Mouse (Mus musculus): ENCODE measurements around the gene Zc3h4. TPM values are rescaled to one million over a fixed set of nuclear protein-coding genes. Genes with fewer than 3 reads are reported as not detected.

Gene Zc3h4
- polyA plus RNA-seq, 1 experiment from 2014 or later = 16.4 TPM

- 5% methylated on average over 21 of the region's 23 CpGs for WGBS
Measured at GRCm38 (mm10) chr7:16475321-16475720, 74.6 kb downstream of the Zc3h4 start.

DNA sequence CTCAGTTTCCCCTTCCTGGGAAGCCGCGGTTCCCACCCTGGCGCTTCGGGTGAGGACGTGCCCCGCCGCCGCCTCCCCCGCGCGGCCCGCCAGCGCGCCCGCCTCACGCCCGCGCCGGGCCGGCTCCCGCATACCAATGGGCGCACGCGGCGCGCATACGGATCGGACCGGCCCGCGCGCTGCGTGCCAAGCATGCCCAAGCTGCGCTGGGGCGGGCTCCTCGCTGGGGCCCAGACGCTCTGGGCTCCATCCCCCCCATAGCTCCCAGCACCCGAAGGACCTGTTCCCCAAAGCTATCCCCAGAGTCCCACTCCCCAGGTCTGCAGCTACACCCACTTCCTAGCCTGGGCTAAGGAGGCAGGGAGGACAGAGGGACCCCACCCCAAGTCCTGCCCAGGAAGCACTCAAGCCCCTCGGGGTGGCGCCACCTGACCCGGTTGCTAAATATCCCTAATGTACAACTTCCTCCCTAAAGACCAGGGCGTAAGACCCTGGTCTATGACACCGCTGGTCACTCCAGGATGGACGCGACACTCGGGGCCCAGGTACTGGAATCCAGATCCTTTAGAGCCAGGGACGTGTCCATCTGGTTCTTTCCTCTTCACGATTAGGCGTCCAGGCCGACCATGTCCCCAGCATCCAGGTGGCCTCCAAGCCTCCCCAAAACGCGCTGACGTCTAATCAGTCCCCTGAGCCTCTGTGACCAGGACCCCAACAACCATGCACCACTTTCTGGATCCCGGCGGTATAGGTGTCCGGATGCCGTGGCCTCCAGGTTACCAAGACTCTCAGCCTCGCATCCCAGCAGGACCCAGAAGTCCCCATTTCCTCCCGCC, 75.3 kb downstream of the Zc3h4 start:
- peaks cover 69% of the 10 kb centered on the region for H3K27me3 ChIP-seq (replicated peaks; ENCODE audit: control insufficient read depth, insufficient read depth, low read length)
- peak overlapping the region; percentile 32 for H3K4me3 ChIP-seq (ENCODE audit: low read depth, low read length)
- H3K9me3 ChIP-seq (ENCODE audit: control insufficient read depth, low read length) = no peaks in the 10 kb centered on the region
- no peak overlapping the region for H3K9ac ChIP-seq (ENCODE audit: low read length)
- DNase-seq (ENCODE audit: low spot score) (no peak), ATAC-seq (replicated peaks; ENCODE audit: low FRiP score, low TSS enrichment, low read depth) (0 out of 2 replicates have a peak, but pooled peaks have one; percentile 24)
- no peaks in the 10 kb centered on the region for H3K36me3 ChIP-seq (ENCODE audit: control insufficient read depth, insufficient read depth, low read length)
- WGBS = 2% methylated on average over 39 of the region's 59 CpGs
- peak overlapping the region; percentile 50 for H3K4me2 ChIP-seq (ENCODE audit: low read length)
- H3K4me1 ChIP-seq (replicated peaks; ENCODE audit: control insufficient read depth, insufficient read depth, low read length) = peaks cover 11% of the 10 kb centered on the region; the same call in 1 of the 2 replicates
- no peak overlapping the region for H3K27ac ChIP-seq (ENCODE audit: low read depth)

More at GRCm38 (mm10) chr7:16475321-16475720, 74.6 kb downstream of the Zc3h4 start:
- ATAC-seq (replicated peaks; ENCODE audit: low FRiP score, low TSS enrichment, low read depth) = no peak
- no peaks in the 10 kb centered on the region for H3K36me3 ChIP-seq (ENCODE audit: control insufficient read depth, insufficient read depth, low read length)
- peak overlapping the region; percentile 29 for H3K4me2 ChIP-seq (ENCODE audit: low read length)
- peaks cover 11% of the 10 kb centered on the region; the same call in 1 of the 2 replicates for H3K4me1 ChIP-seq (replicated peaks; ENCODE audit: control insufficient read depth, insufficient read depth, low read length)
- H3K27me3 ChIP-seq (replicated peaks; ENCODE audit: control insufficient read depth, insufficient read depth, low read length) = peaks cover 72% of the 10 kb centered on the region
- H3K9me3 ChIP-seq (ENCODE audit: control insufficient read depth, low read length) = no peaks in the 10 kb centered on the region
- no peak for DNase-seq (ENCODE audit: low spot score)
- peak overlapping the region; percentile 32; the same call in 1 of the 2 replicates for H3K4me3 ChIP-seq (ENCODE audit: low read depth, low read length)
- no peak overlapping the region for H3K27ac ChIP-seq (ENCODE audit: low read depth)
- H3K9ac ChIP-seq (ENCODE audit: low read length) = no peak overlapping the region

DNA sequence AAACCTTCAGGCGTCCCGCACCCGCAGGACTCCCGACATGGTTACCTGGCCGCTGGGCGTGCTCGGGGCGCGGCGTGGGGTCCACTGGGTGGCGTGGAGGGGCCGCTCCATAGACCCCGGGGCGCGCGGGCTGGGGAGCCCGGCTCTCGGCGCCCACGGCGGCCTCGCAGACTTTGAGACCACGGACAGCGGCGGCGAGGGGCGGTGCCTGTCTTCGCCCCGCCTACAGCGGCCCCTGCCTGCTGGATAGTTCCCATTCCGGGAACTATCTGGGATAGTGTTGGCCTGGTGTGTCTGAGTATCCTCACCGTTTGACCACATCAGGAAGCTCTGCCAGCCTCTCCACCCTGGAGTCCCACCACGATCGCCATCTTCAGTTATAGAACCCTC, 75.9 kb downstream of the Zc3h4 start:
- Histone ChIP-seq H3K36me3 (ENCODE audit: control insufficient read depth, insufficient read depth, low read length) (no peaks in the 10 kb centered on the region), H3K9ac (ENCODE audit: low read length) (no peak overlapping the region), H3K27ac (ENCODE audit: low read depth) (no peak overlapping the region), H3K4me1 (replicated peaks; ENCODE audit: control insufficient read depth, insufficient read depth, low read length) (peaks cover 11% of the 10 kb centered on the region; the same call in 1 of the 2 replicates), H3K4me3 (ENCODE audit: low read depth, low read length) (peak overlapping the region; percentile 32), H3K4me2 (ENCODE audit: low read length) (peak overlapping the region; percentile 50), H3K27me3 (replicated peaks; ENCODE audit: control insufficient read depth, insufficient read depth, low read length) (peaks cover 63% of the 10 kb centered on the region), H3K9me3 (ENCODE audit: control insufficient read depth, low read length) (no peaks in the 10 kb centered on the region)
- WGBS = 1% methylated on average over 34 of the region's 34 CpGs
- peak; percentile 34 for ATAC-seq (replicated peaks; ENCODE audit: low FRiP score, low TSS enrichment, low read depth)
- peak; percentile 78 for DNase-seq (ENCODE audit: low spot score)

DNA sequence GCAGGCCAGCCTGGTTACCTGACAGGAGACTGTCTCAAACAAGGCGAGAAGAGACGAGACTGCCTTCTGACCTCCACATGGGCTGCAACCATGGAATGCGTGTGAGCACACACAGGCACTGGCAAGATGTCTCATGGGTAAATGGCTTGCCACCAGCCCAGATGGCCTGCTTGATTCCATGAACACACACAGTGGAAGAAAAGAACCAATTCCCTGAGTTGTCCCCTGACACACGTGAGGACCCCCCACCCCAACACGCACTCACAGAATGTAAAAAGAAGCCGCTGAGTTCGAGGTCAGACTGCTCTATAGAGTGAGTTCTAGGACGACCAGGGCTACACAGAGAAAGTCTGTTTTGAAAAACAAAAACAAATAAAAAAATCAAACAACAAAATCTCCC, 76.9 kb downstream of the Zc3h4 start, which contains the start of gene Npas1:
Gene Npas1, minus strand, starts transcription at position 101 of the 400 bp plus-strand sequence.
- WGBS = 85% methylated on average over 8 of the region's 8 CpGs
- Histone ChIP-seq H3K27ac (ENCODE audit: low read depth) (no peak within 1 kb of the TSS), H3K4me1 (replicated peaks; ENCODE audit: control insufficient read depth, insufficient read depth, low read length) (peaks cover 11% of the 10 kb centered on the region; the same call in 1 of the 2 replicates), H3K4me2 (ENCODE audit: low read length) (peak within 1 kb of the TSS; percentile 50), H3K9ac (ENCODE audit: low read length) (no peak within 1 kb of the TSS), H3K9me3 (ENCODE audit: control insufficient read depth, low read length) (no peaks in the 10 kb centered on the region), H3K27me3 (replicated peaks; ENCODE audit: control insufficient read depth, insufficient read depth, low read length) (peaks cover 53% of the 10 kb centered on the region), H3K36me3 (ENCODE audit: control insufficient read depth, insufficient read depth, low read length) (no peaks in the 10 kb centered on the region), H3K4me3 (ENCODE audit: low read depth, low read length) (peak within 1 kb of the TSS; percentile 32)
- ATAC-seq (replicated peaks; ENCODE audit: low FRiP score, low TSS enrichment, low read depth) = no peak
- DNase-seq (ENCODE audit: low spot score) = no peak

Other genes with a start within 250 kb of the Zc3h4 start
- 47.0 and 48.6 TPM in 2 replicates for gene Meis3, start 225.8 kb upstream of the Zc3h4 start, polyA plus RNA-seq (2014; fragmentation: Nextera tagmentation; extraction: Ambion mirVana)
- 11.4 and 17.3 TPM in 2 replicates for gene Dhx34, start 178.9 kb upstream of the Zc3h4 start, polyA plus RNA-seq (2014; fragmentation: Nextera tagmentation; extraction: Ambion mirVana)
- gene C5ar2, start 156.8 kb upstream of the Zc3h4 start, polyA plus RNA-seq (2014; fragmentation: Nextera tagmentation; extraction: Ambion mirVana) = 0.09 TPM in 1 of 2 replicates, not detected in the other
- gene C5ar1, start 141.4 kb upstream of the Zc3h4 start, polyA plus RNA-seq (2014; fragmentation: Nextera tagmentation; extraction: Ambion mirVana) = 1.8 and 2.3 TPM in 2 replicates
- gene Inafm1, start 127.3 kb upstream of the Zc3h4 start, polyA plus RNA-seq (2014; fragmentation: Nextera tagmentation; extraction: Ambion mirVana) = 16.0 and 18.1 TPM in 2 replicates
- gene Ccdc9, start 114.1 kb upstream of the Zc3h4 start, polyA plus RNA-seq (2014; fragmentation: Nextera tagmentation; extraction: Ambion mirVana) = 14.4 and 19.0 TPM in 2 replicates
- 4.1 and 4.9 TPM in 2 replicates for gene Bbc3, start 92.5 kb upstream of the Zc3h4 start, polyA plus RNA-seq (2014; fragmentation: Nextera tagmentation; extraction: Ambion mirVana)
- 294 and 315 TPM in 2 replicates for gene Sae1, start 13.1 kb upstream of the Zc3h4 start, polyA plus RNA-seq (2014; fragmentation: Nextera tagmentation; extraction: Ambion mirVana)
- gene Tmem160, start 51.9 kb downstream of the Zc3h4 start, polyA plus RNA-seq (2014; fragmentation: Nextera tagmentation; extraction: Ambion mirVana) = 54.1 and 67.2 TPM in 2 replicates
- gene Npas1, start 76.8 kb downstream of the Zc3h4 start, polyA plus RNA-seq (2014; fragmentation: Nextera tagmentation; extraction: Ambion mirVana) = 0.07 and 0.15 TPM in 2 replicates
- 18.5 and 19.0 TPM in 2 replicates for gene Arhgap35, start 214.1 kb downstream of the Zc3h4 start, polyA plus RNA-seq (2014; fragmentation: Nextera tagmentation; extraction: Ambion mirVana)

Data from intestine, embryonic 14.5 days (tissue).